Mouse (Mus musculus) spleen, adult 2 months (tissue): ENCODE measurements around the gene Hes5.

Experiments
- CTCF ChIP-seq: fragments of 200-500 bp; IDR thresholded peaks from 2 replicates; pipeline ENCODE4 v1.5.1; 2011; ENCODE audit warnings: mild to moderate bottlenecking, inconsistent platforms; ENCODE audit not compliant: insufficient read depth, insufficient read length, insufficient replicate concordance; ENCODE audit errors: extremely low read depth
- POLR2A ChIP-seq: fragments of 200-500 bp; IDR thresholded peaks from 2 replicates; pipeline ENCODE4 v1.6.1; 2011; ENCODE audit warnings: low read depth, low read length, inconsistent platforms

- TF ChIP-seq CTCF, result no peak
- no peak for TF ChIP-seq POLR2A
Measured at GRCm38 (mm10) chr4:154983767-154984166, 23.0 kb downstream of the Hes5 start.
